Mouse (Mus musculus) brain, embryonic 14.5 days (tissue): ENCODE data around the gene Kcnd3. TPM values are rescaled to one million over a fixed set of nuclear protein-coding genes. Genes with fewer than 3 reads are reported as not detected.

Source experiments
- DNase-seq: peaks from one replicate; pipeline ENCODE4 v3.0.0-alpha.2; 2011; ENCODE audit warnings: low read depth
- CTCF ChIP-seq: fragments of 200-500 bp; IDR thresholded peaks from 2 replicates; pipeline ENCODE4 v1.5.1; 2012; ENCODE audit warnings: inconsistent platforms, mild to moderate bottlenecking, moderate library complexity, borderline replicate concordance; ENCODE audit not compliant: insufficient read depth, insufficient read length; ENCODE audit errors: extremely low read depth
- POLR2A ChIP-seq: fragments of 200-500 bp; IDR thresholded peaks from 2 replicates; pipeline ENCODE4 v1.6.1; 2012; ENCODE audit warnings: mild to moderate bottlenecking, inconsistent platforms, borderline replicate concordance; ENCODE audit not compliant: poor library complexity, insufficient read depth, insufficient read length, severe bottlenecking; ENCODE audit errors: extremely low read depth
- polyA plus RNA-seq: library from polyadenylated mRNA; depleted of rRNA; stranded (reverse); fragments of >200 nt; gene quantifications from 2 replicates; pipeline ENCODE4 v1.2.3, GENCODE M21; 2012

Kcnd3 gene
- polyA plus RNA-seq, 1 experiment, result 32.0 TPM

GRCm38 (mm10) chr3:105569310-105569752 lies 117.2 kb downstream of the Kcnd3 start:
- DNase-seq, result peak; percentile 89
- no peak for TF ChIP-seq POLR2A
- TF ChIP-seq CTCF, result no peak

GRCm38 (mm10) chr3:105569950-105570349 lies 117.8 kb downstream of the Kcnd3 start:
- no peak for TF ChIP-seq POLR2A
- no peak for TF ChIP-seq CTCF
- no peak for DNase-seq

GRCm38 (mm10) chr3:105570818-105571217 lies 118.7 kb downstream of the Kcnd3 start:
- peak; percentile 37 for DNase-seq
- no peak for TF ChIP-seq POLR2A
- no peak for TF ChIP-seq CTCF

GRCm38 (mm10) chr3:105571944-105572343 lies 119.8 kb downstream of the Kcnd3 start:
- TF ChIP-seq CTCF (no peak), POLR2A (no peak)
- no peak for DNase-seq

- TF ChIP-seq CTCF (no peak), POLR2A (no peak)
- DNase-seq, result no peak
Observed at GRCm38 (mm10) chr3:105573156-105573555, 121.0 kb downstream of the Kcnd3 start.

GRCm38 (mm10) chr3:105578320-105578719 lies 126.2 kb downstream of the Kcnd3 start:
- DNase-seq, result no peak
- TF ChIP-seq POLR2A (no peak), CTCF (no peak)

GRCm38 (mm10) chr3:105581119-105581518 lies 129.0 kb downstream of the Kcnd3 start:
- TF ChIP-seq CTCF, result no peak
- TF ChIP-seq POLR2A, result no peak
- DNase-seq, result peak; percentile 45

GRCm38 (mm10) chr3:105585734-105586159 lies 133.6 kb downstream of the Kcnd3 start:
- no peak for TF ChIP-seq CTCF
- TF ChIP-seq POLR2A, result no peak
- peak; percentile 83 for DNase-seq

GRCm38 (mm10) chr3:105590056-105590672 lies 138.0 kb downstream of the Kcnd3 start:
- DNase-seq, result peak; percentile 90
- no peak for TF ChIP-seq CTCF
- TF ChIP-seq POLR2A, result no peak

GRCm38 (mm10) chr3:105591766-105592165 lies 139.6 kb downstream of the Kcnd3 start:
- DNase-seq, result no peak
- TF ChIP-seq POLR2A (no peak), CTCF (no peak)

- DNase-seq, result peak; percentile 57
- TF ChIP-seq CTCF (no peak), POLR2A (no peak)
Observed at GRCm38 (mm10) chr3:105592246-105592645, 140.1 kb downstream of the Kcnd3 start.

- DNase-seq, result no peak
- no peak for TF ChIP-seq POLR2A
- no peak for TF ChIP-seq CTCF
Observed at GRCm38 (mm10) chr3:105600483-105600882, 148.4 kb downstream of the Kcnd3 start.

- TF ChIP-seq CTCF (no peak), POLR2A (no peak)
- no peak for DNase-seq
Observed at GRCm38 (mm10) chr3:105602966-105603365, 150.8 kb downstream of the Kcnd3 start.

- no peak for DNase-seq
- no peak for TF ChIP-seq CTCF
- no peak for TF ChIP-seq POLR2A
Observed at GRCm38 (mm10) chr3:105605726-105606125, 153.6 kb downstream of the Kcnd3 start.
